Mouse (Mus musculus) thymus, adult 2 months (tissue): ENCODE results near the gene Oxnad1.

Source experiments
- CTCF ChIP-seq: fragments of 200-500 bp; IDR thresholded peaks from 2 replicates; pipeline ENCODE4 v1.5.1; 2012; ENCODE audit warnings: mild to moderate bottlenecking, control low read depth, low read length, moderate library complexity, borderline replicate concordance; ENCODE audit not compliant: control insufficient read depth, poor library complexity, insufficient read depth; ENCODE audit errors: extremely low read depth
- POLR2A ChIP-seq: fragments of 200-500 bp; IDR thresholded peaks from 2 replicates; pipeline ENCODE4 v1.6.1; 2012; ENCODE audit warnings: mild to moderate bottlenecking, low read length, control low read depth, moderate library complexity; ENCODE audit not compliant: control insufficient read depth, poor library complexity, insufficient read depth; ENCODE audit errors: extremely low read depth

DNA sequence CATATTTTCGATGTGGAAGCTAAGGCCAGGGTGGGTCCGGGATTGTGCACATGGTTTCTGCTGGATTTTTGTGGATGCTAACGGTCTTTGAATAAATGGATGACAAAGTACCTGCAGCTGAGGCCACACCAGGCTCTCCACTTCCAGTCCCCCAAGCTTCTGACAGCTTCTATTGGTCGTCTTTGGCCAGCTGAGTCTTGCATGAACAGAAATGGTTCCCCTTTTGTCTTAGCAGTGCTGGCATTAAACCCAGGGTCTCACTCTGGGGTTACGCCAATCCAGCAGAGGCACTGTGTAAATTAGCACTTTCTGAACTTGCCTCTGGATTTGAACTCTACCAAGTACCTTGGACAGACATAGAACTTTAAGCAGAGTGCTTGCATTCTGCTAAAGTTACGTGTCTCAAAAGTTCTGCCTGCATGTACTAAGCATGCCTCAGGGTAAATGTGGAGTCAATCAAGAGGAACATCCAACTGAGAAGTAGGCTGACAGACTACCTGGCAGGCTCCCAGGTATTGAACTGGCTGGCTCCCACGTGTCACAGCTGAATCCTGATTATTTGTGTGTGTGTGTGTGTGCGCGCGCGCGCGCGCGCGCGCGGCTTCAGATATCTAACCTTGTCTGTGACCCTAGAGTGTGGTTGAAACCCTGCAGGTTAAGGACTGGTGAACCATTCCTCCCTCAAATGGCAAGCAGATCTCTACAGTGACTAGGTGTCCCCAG is 67.2 kb downstream of the Oxnad1 start:
- no peak for TF ChIP-seq POLR2A
- no peak for TF ChIP-seq CTCF
